In genomic region chr8:70131166-70131883, GRCm38 (mm10) we compare ENCODE assay signal across 7 mouse cellular contexts. TPM values are rescaled to one million over a fixed set of nuclear protein-coding genes. Genes with fewer than 3 reads are reported as not detected.
DNase-seq lines count a peak whose midpoint lies in the region; TF ChIP-seq lines count a peak whose summit lies in the region.

Gene Nr2c2ap, plus strand, starts transcription at chr8:70131333.

- DNase-seq in adipocyte (ENCODE audit: low spot score), result peak; percentile 94
- peak; percentile 83 for DNase-seq in gastrocnemius, postnatal 10 days
- peak; percentile 96 for DNase-seq in induced T-regulatory cell, adult 2 months (ENCODE audit: low read depth)
- DNase-seq in left cerebral cortex, postnatal 14 days (ENCODE audit: low spot score in 2 of 2), result peak; percentile 74 to 84
- DNase-seq in mesoderm, embryonic 11.5 days (ENCODE audit: low read depth, low spot score), result peak; percentile 94
- peak; percentile 67 to 73 for DNase-seq in right cerebral cortex, postnatal 36 days (ENCODE audit: low spot score in 2 of 2)

- peak within 1 kb of the TSS; percentile 64 for H3K4me3 ChIP-seq in cortical plate, adult 2 months (ENCODE audit: insufficient read depth, low read length)

- H3K4me1 ChIP-seq in cortical plate, adult 2 months (ENCODE audit: control insufficient read depth, insufficient read depth, low read length), result peaks cover 3% of the 10 kb centered on the region

- no peak within 1 kb of the TSS for H3K27ac ChIP-seq in cortical plate, adult 2 months (ENCODE audit: insufficient read depth, low read length)

- TF ChIP-seq POLR2A in cortical plate, adult 2 months (IDR thresholded peaks at IDR 0.05; ENCODE audit: extremely low read depth, insufficient read depth, low read length), result peak; percentile 62; the same call in 1 of the 2 replicates

- intact Hi-C loops in left cerebral cortex, postnatal 14 days (cut with DNase I), result no loop called here

- no peak for TF ChIP-seq CTCF in cortical plate, adult 2 months (IDR thresholded peaks at IDR 0.05; ENCODE audit: extremely low read depth, insufficient read depth, low read length)

RNA-seq across cellular contexts. Expression of gene Nr2c2ap, which starts in this region (rescaled TPM):
- 22.5 and 25.2 TPM in 2 replicates for polyA plus RNA-seq in cortical plate, adult 2 months (2012; rRNA removed)
- 1 to 10 TPM; 6.3 to 7.1 TPM for total RNA-seq in gastrocnemius, postnatal 10 days (2021)
- 10 to 100 TPM; 25.5 to 28.1 TPM for total RNA-seq in left cerebral cortex, postnatal 14 days (2021)
